Mouse (Mus musculus) midbrain, embryonic 14.5 days (tissue): ENCODE data around the gene Dpt. TPM values are rescaled to one million over a fixed set of nuclear protein-coding genes. Genes with fewer than 3 reads are reported as not detected.
"Not testable (repeated sequence)": the region's sequence is repeated elsewhere in the genome, so short reads cannot be mapped to it uniquely, and the experiment has no call there.

Experiments
- ATAC-seq: fragments of 200-750 bp; cut with Nextera tagmentation; 2 replicates; pipeline ENCODE4 v1.8.0; 2017; ENCODE audit warnings: moderate number of reproducible peaks, moderate library complexity; ENCODE audit not compliant: low FRiP score, low TSS enrichment
- DNase-seq: peaks from one replicate; pipeline ENCODE4 v3.0.0-alpha.2; 2015
- H3K27ac ChIP-seq: fragments of 300-500 bp; sonication (generic); replicated peaks from 2 replicates; pipeline ENCODE4 v1.5.1; 2014; ENCODE audit warnings: mild to moderate bottlenecking, low read depth, low read length, moderate library complexity
- H3K27me3 ChIP-seq: fragments of 300-500 bp; sonication (generic); 2 replicates; pipeline ENCODE4 v1.6.1; 2014; ENCODE audit warnings: low read length, control low read depth, mixed read lengths; ENCODE audit not compliant: control insufficient read depth, insufficient read depth
- H3K36me3 ChIP-seq: fragments of 300-500 bp; sonication (generic); 2 replicates; pipeline ENCODE4 v1.6.1; 2014; ENCODE audit warnings: low read length, control low read depth; ENCODE audit not compliant: control insufficient read depth, insufficient read depth
- H3K4me1 ChIP-seq: fragments of 300-500 bp; sonication (generic); 2 replicates; pipeline ENCODE4 v1.6.1; 2014; ENCODE audit warnings: mild to moderate bottlenecking, antibody characterized with exemption, low read length, control low read depth; ENCODE audit not compliant: control insufficient read depth, insufficient read depth
- H3K4me2 ChIP-seq: fragments of 300-500 bp; sonication (generic); 2 replicates; pipeline ENCODE4 v1.6.1; 2014; ENCODE audit warnings: mild to moderate bottlenecking, low read length, moderate library complexity
- H3K4me3 ChIP-seq: fragments of 300-500 bp; sonication (generic); replicated peaks from 2 replicates; pipeline ENCODE4 v1.5.1; 2014; ENCODE audit warnings: low read depth, low read length
- H3K9ac ChIP-seq: fragments of 300-500 bp; sonication (generic); replicated peaks from 2 replicates; pipeline ENCODE4 v1.6.1; 2014; ENCODE audit warnings: mild to moderate bottlenecking, low read length, moderate library complexity
- H3K9me3 ChIP-seq: fragments of 300-500 bp; sonication (generic); 2 replicates; pipeline ENCODE4 v1.6.1; 2016; ENCODE audit warnings: low read length, control low read depth, mixed read lengths; ENCODE audit not compliant: control insufficient read depth
- WGBS: fragments of 180-500 bp; shearing (Covaris S2); extraction: QIAGEN DNeasy Blood & Tissue Kit; methylation state at CpG from one replicate; pipeline ENCODE4 v1.1.7; 2014; 5-methylcytosine and 5-hydroxymethylcytosine counted together
- polyA plus RNA-seq: library from polyadenylated mRNA; unstranded; fragments of >200 nt; fragmentation: Nextera tagmentation; extraction: Ambion mirVana; gene quantifications from 2 replicates; pipeline ENCODE4 v1.2.1, GENCODE M21; 2014

Gene Dpt
- polyA plus RNA-seq, 1 experiment from 2014 or later, result not detected

GRCm38 (mm10) chr1:164786165-164786564, 10.3 kb upstream of the Dpt start:
- 93% methylated on average over 5 of the region's 5 CpGs for WGBS
- no peak for ATAC-seq
- H3K27ac ChIP-seq, result no peak overlapping the region

GRCm38 (mm10) chr1:164787771-164788170, 8.7 kb upstream of the Dpt start:
- H3K4me2 ChIP-seq, result no peak overlapping the region
- no peak overlapping the region for H3K27ac ChIP-seq
- no peaks in the 10 kb centered on the region for H3K27me3 ChIP-seq
- 83% methylated on average over 7 of the region's 7 CpGs for WGBS
- no peak overlapping the region for H3K9ac ChIP-seq
- H3K4me3 ChIP-seq, result no peak overlapping the region
- no peaks in the 10 kb centered on the region for H3K36me3 ChIP-seq
- DNase-seq (no peak), ATAC-seq (no peak)
- H3K4me1 ChIP-seq, result no peaks in the 10 kb centered on the region
- no peaks in the 10 kb centered on the region for H3K9me3 ChIP-seq

More at GRCm38 (mm10) chr1:164786165-164786564, 10.3 kb upstream of the Dpt start:
- no peaks in the 10 kb centered on the region for H3K36me3 ChIP-seq
- H3K9me3 ChIP-seq, result no peaks in the 10 kb centered on the region
- no peaks in the 10 kb centered on the region for H3K27me3 ChIP-seq
- H3K9ac ChIP-seq, result no peak overlapping the region
- no peak overlapping the region for H3K4me3 ChIP-seq
- DNase-seq, result no peak
- H3K4me1 ChIP-seq, result no peaks in the 10 kb centered on the region
- H3K4me2 ChIP-seq, result no peak overlapping the region

- 91% methylated on average over 7 of the region's 7 CpGs for WGBS
These were observed 8.2 kb upstream of the Dpt start for GRCm38 (mm10) chr1:164788292-164788691.

GRCm38 (mm10) chr1:164790296-164790695, 6.1 kb upstream of the Dpt start:
- H3K27me3 ChIP-seq, H3K9me3 ChIP-seq, H3K27ac ChIP-seq, H3K4me2 ChIP-seq, DNase-seq, ATAC-seq, H3K9ac ChIP-seq, H3K36me3 ChIP-seq, H3K4me3 ChIP-seq, H3K4me1 ChIP-seq: not testable (repeated sequence)
- 95% methylated on average over 12 of the region's 12 CpGs for WGBS

More at GRCm38 (mm10) chr1:164788292-164788691, 8.2 kb upstream of the Dpt start:
- no peaks in the 10 kb centered on the region for H3K9me3 ChIP-seq
- DNase-seq (no peak), ATAC-seq (no peak)
- no peaks in the 10 kb centered on the region for H3K4me1 ChIP-seq
- H3K27ac ChIP-seq, result no peak overlapping the region
- H3K9ac ChIP-seq, result no peak overlapping the region
- H3K36me3 ChIP-seq, result no peaks in the 10 kb centered on the region
- H3K4me2 ChIP-seq, result no peak overlapping the region
- no peak overlapping the region for H3K4me3 ChIP-seq
- H3K27me3 ChIP-seq, result no peaks in the 10 kb centered on the region

- Histone ChIP-seq H3K9ac (no peak overlapping the region), H3K36me3 (no peaks in the 10 kb centered on the region)
- WGBS, result 90% methylated on average over 4 of the region's 4 CpGs
These were observed 3.4 kb upstream of the Dpt start for GRCm38 (mm10) chr1:164793049-164793448.

GRCm38 (mm10) chr1:164797746-164798285, 1.4 kb downstream of the Dpt start:
- Histone ChIP-seq H3K9ac (no peak overlapping the region), H3K27me3 (no peaks in the 10 kb centered on the region), H3K4me3 (no peak overlapping the region), H3K4me1 (no peaks in the 10 kb centered on the region), H3K4me2 (no peak overlapping the region), H3K36me3 (no peaks in the 10 kb centered on the region), H3K27ac (no peak overlapping the region), H3K9me3 (no peaks in the 10 kb centered on the region)
- 88% methylated on average over 1 of the region's 1 CpGs for WGBS
- ATAC-seq, result no peak
- DNase-seq, result no peak

More at GRCm38 (mm10) chr1:164793049-164793448, 3.4 kb upstream of the Dpt start:
- DNase-seq (no peak), ATAC-seq (no peak)
- H3K4me1 ChIP-seq, result no peaks in the 10 kb centered on the region
- H3K4me3 ChIP-seq, result no peak overlapping the region
- H3K27ac ChIP-seq, result no peak overlapping the region
- H3K9me3 ChIP-seq, result no peaks in the 10 kb centered on the region
- H3K27me3 ChIP-seq, result no peaks in the 10 kb centered on the region
- H3K4me2 ChIP-seq, result no peak overlapping the region

GRCm38 (mm10) chr1:164798471-164798922, 2.1 kb downstream of the Dpt start:
- DNase-seq (no peak), ATAC-seq (no peak)
- no peaks in the 10 kb centered on the region for H3K27me3 ChIP-seq
- H3K9ac ChIP-seq, result no peak overlapping the region
- no peak overlapping the region for H3K4me3 ChIP-seq
- H3K27ac ChIP-seq, result no peak overlapping the region
- H3K9me3 ChIP-seq, result no peaks in the 10 kb centered on the region
- no peaks in the 10 kb centered on the region for H3K36me3 ChIP-seq
- H3K4me2 ChIP-seq, result no peak overlapping the region
- 58% methylated on average over 1 of the region's 1 CpGs for WGBS
- no peaks in the 10 kb centered on the region for H3K4me1 ChIP-seq

- H3K27ac ChIP-seq, result no peak overlapping the region
- H3K4me3 ChIP-seq, result no peak overlapping the region
- no peaks in the 10 kb centered on the region for H3K4me1 ChIP-seq
- H3K9ac ChIP-seq, result no peak overlapping the region
- no peak overlapping the region for H3K4me2 ChIP-seq
- WGBS, result 82% methylated on average over 3 of the region's 3 CpGs
- no peak for DNase-seq
- H3K36me3 ChIP-seq, result no peaks in the 10 kb centered on the region
- no peaks in the 10 kb centered on the region for H3K27me3 ChIP-seq
- H3K9me3 ChIP-seq, result no peaks in the 10 kb centered on the region
- ATAC-seq, result no peak
These were observed 2.7 kb downstream of the Dpt start for GRCm38 (mm10) chr1:164799161-164799560.

GRCm38 (mm10) chr1:164804277-164804676, 7.8 kb downstream of the Dpt start:
- H3K27ac ChIP-seq, result no peak overlapping the region
- WGBS, result 83% methylated on average over 11 of the region's 11 CpGs
- ATAC-seq (no peak), DNase-seq (no peak)
- H3K27me3 ChIP-seq, result no peaks in the 10 kb centered on the region
- no peak overlapping the region for H3K4me3 ChIP-seq
- no peak overlapping the region for H3K9ac ChIP-seq
- H3K36me3 ChIP-seq, result no peaks in the 10 kb centered on the region
- no peaks in the 10 kb centered on the region for H3K4me1 ChIP-seq
- no peak overlapping the region for H3K4me2 ChIP-seq
- no peaks in the 10 kb centered on the region for H3K9me3 ChIP-seq
